Mouse (Mus musculus): ENCODE results near the gene Srebf2. TPM values are rescaled to one million over a fixed set of nuclear protein-coding genes. Genes with fewer than 3 reads are reported as not detected.

The Srebf2 gene
- polyA plus RNA-seq, 1 experiment from 2014 or later: 187 TPM

DNA sequence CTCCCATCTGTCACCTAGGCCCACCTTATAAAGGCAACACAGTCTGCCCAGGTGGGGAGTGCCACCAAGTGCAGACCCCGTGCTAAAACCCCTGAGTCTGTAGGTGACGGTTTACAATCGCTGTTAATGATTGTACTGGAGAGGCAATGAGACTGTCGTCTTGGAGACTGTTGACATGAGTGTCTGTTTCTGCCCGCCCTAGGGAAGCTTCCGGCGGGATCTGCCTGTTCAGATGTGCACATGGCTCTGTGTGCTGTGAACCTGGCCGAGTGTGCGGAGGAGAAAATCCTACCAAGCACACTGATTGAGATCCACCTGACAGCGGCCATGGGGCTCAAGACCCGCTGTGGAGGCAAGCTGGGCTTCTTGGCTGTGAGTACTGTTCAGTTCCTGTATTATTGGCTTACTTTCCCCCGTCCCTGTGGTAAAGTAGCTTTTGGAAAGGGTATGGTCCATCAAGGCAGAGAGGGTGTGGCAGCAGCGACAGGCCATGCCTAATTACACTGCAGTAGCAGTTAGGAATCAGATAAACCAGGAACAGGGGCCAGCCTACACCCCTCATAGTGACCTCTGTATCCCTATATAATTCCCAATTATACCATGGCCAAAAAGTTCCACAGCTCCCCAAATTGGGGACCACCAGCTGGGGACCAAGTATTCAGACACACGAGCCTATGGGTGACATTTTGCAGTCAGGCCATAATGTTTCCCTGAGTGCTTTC lies 38.2 kb downstream of the Srebf2 start:
- ATAC-seq (ENCODE audit: low FRiP score): no peak
- Histone ChIP-seq H3K36me3 (peaks cover 93% of the 10 kb centered on the region), H3K27ac (replicated peaks) (no peak overlapping the region), H3K4me2 (no peak overlapping the region), H3K4me1 (0 out of 2 replicates have a peak, but pooled peaks cover 3% of the 10 kb centered on the region), H3K27me3 (replicated peaks) (no peaks in the 10 kb centered on the region), H3K4me3 (replicated peaks) (no peak overlapping the region), H3K9me3 (replicated peaks) (0 out of 2 replicates have a peak, but pooled peaks cover 2% of the 10 kb centered on the region), H3K9ac (replicated peaks) (no peak overlapping the region)
- 86% methylated on average over 14 of the region's 14 CpGs for WGBS

DNA sequence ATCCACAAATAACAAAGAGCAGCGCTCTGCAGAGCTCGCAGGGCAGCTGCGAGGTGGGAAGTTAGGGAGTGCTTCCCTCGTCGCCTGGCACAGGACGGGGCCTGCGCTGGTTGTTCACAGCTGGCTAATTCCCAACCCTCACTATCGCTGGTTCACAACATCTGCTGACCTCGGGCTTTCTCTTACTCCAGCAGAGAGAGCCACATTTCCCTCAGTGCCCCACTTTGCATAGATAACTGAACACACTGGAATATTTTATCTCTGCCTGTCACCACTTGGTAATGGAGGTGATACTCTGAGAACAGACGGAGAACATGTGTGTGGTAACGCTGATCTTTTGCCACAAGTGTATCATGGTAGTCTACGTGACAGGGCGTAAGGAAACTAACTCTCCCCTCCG lies 39.1 kb downstream of the Srebf2 start:
- Histone ChIP-seq H3K27me3 (replicated peaks) (no peaks in the 10 kb centered on the region), H3K4me3 (replicated peaks) (no peak overlapping the region), H3K36me3 (peaks cover 88% of the 10 kb centered on the region), H3K4me2 (no peak overlapping the region), H3K9me3 (replicated peaks) (0 out of 2 replicates have a peak, but pooled peaks cover 2% of the 10 kb centered on the region), H3K4me1 (0 out of 2 replicates have a peak, but pooled peaks cover 2% of the 10 kb centered on the region), H3K27ac (replicated peaks) (no peak overlapping the region), H3K9ac (replicated peaks) (no peak overlapping the region)
- no peak for ATAC-seq (ENCODE audit: low FRiP score)
- 82% methylated on average over 14 of the region's 14 CpGs for WGBS

DNA sequence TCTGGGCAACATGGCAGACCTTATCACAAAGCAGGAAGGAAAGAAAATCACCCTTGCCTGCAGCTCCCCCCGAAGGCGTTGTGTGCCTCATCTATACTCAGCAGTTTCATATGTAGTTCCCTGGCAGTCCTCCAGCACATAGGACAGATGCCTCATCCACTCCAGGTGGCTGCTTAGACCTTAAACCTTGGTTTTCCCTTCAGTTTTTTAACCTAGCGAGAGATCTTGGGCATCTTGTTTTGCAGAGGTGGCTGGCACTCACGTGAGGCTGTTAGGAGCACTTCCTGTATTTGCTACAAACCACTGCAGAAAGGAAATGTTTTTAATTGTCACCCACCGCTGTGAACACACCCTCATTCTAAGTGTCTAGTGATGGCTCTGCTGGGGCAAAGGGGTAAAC lies 40.0 kb downstream of the Srebf2 start:
- H3K4me3 ChIP-seq (replicated peaks): no peak overlapping the region
- H3K4me2 ChIP-seq: no peak overlapping the region
- 0 out of 2 replicates have a peak, but pooled peaks cover 2% of the 10 kb centered on the region for H3K9me3 ChIP-seq (replicated peaks)
- H3K27me3 ChIP-seq (replicated peaks): no peaks in the 10 kb centered on the region
- no peak for ATAC-seq (ENCODE audit: low FRiP score)
- H3K36me3 ChIP-seq: peaks cover 87% of the 10 kb centered on the region
- H3K4me1 ChIP-seq: no peaks in the 10 kb centered on the region
- H3K27ac ChIP-seq (replicated peaks): 0 out of 2 replicates have a peak overlapping the region, but pooled peaks have one; percentile 15
- no peak overlapping the region for H3K9ac ChIP-seq (replicated peaks)
- 92% methylated on average over 5 of the region's 5 CpGs for WGBS

DNA sequence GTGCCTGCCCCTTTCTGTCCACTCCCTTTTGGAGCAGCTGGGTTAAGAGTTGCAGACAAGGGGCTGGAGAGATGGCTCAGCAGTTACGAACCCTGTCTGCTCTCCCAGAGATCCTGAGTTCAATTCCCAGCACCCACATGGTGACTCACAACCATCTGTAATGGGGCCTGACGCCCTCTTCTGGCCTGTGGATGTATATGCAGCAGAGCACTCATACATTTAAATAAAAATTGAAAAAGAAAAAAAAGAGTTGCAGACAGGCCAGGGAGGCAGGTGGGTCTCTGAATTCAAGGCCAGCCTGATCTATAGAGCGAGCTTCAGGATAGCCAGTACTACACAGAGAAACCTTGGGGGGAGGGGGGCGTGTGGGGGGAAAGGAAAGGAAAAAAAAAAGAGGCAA lies 40.4 kb downstream of the Srebf2 start:
- WGBS: 92% methylated on average over 4 of the region's 4 CpGs
- H3K27ac ChIP-seq (replicated peaks): 0 out of 2 replicates have a peak overlapping the region, but pooled peaks have one; percentile 15
- H3K36me3 ChIP-seq: peaks cover 87% of the 10 kb centered on the region
- H3K9ac ChIP-seq (replicated peaks): no peak overlapping the region
- no peaks in the 10 kb centered on the region for H3K27me3 ChIP-seq (replicated peaks)
- H3K4me2 ChIP-seq: no peak overlapping the region
- H3K4me1 ChIP-seq: no peaks in the 10 kb centered on the region
- no peak for ATAC-seq (ENCODE audit: low FRiP score)
- H3K9me3 ChIP-seq (replicated peaks): no peaks in the 10 kb centered on the region
- H3K4me3 ChIP-seq (replicated peaks): no peak overlapping the region

DNA sequence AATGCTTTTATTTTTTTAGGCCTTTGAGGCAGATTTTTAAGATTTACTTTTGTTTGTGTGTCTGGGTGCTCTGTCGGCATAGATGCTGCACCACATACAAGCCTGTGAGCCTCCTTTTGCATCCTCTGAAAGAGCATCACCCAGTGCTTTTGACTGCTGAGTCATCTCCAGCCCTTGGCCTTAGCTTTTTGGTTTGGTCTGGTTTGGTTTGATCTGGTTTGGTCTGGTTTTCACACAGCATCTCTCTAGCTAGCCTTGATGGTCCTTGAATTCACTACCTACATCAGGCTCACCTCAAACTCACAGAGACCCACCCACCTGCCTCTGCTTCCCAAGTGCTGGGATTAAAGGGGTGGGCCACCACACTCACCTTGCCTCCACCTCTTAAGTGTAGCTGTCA lies 40.9 kb downstream of the Srebf2 start:
- no peak for ATAC-seq (ENCODE audit: low FRiP score)
- Histone ChIP-seq H3K4me3 (replicated peaks) (no peak overlapping the region), H3K36me3 (peaks cover 88% of the 10 kb centered on the region), H3K27ac (replicated peaks) (no peak overlapping the region), H3K4me2 (no peak overlapping the region), H3K9ac (replicated peaks) (no peak overlapping the region), H3K9me3 (replicated peaks) (no peaks in the 10 kb centered on the region), H3K4me1 (no peaks in the 10 kb centered on the region), H3K27me3 (replicated peaks) (no peaks in the 10 kb centered on the region)
- 90% methylated on average over 1 of the region's 1 CpGs for WGBS

DNA sequence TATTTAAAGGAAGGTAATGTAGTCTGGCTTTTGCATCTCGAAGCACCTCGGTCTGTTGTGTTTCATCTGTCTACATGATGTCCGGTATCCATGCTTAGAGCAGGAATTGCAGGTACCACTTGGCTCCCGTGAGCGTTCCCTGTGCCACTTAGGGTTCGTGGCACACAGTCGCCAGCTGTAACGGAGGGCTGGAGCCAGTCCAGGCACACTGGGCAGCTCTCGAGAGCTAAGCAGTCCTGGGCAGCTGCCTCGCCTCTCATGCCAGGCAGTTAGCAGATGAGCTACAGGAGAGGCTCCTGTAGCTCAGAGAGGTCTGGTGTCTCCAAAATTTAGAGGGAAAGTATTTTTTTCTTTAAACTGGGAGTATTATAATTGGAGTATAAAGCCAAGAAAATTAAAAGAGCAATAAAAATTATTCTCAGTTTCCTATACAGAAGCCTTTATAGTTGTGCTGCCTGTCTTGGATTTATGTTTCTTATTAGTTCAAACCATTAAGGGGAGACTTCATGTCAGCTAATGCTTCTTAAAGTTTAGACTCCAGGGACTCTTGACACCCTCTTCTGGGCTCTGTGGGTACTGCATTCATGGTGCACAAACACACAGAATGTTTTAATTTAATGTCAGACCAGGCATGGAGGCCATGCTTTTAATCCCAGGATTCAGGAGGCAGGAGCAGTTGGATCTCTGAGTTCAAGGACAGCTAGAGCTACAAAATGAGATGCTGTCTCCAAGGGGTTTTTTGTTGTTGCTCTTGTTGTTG lies 41.7 kb downstream of the Srebf2 start:
- Histone ChIP-seq H3K9me3 (replicated peaks) (no peaks in the 10 kb centered on the region), H3K27me3 (replicated peaks) (no peaks in the 10 kb centered on the region), H3K4me2 (no peak overlapping the region), H3K4me3 (replicated peaks) (no peak overlapping the region), H3K4me1 (no peaks in the 10 kb centered on the region), H3K36me3 (peaks cover 88% of the 10 kb centered on the region), H3K27ac (replicated peaks) (no peak overlapping the region; the same call in 1 of the 2 replicates), H3K9ac (replicated peaks) (no peak overlapping the region)
- ATAC-seq (ENCODE audit: low FRiP score): no peak
- 86% methylated on average over 10 of the region's 10 CpGs for WGBS

DNA sequence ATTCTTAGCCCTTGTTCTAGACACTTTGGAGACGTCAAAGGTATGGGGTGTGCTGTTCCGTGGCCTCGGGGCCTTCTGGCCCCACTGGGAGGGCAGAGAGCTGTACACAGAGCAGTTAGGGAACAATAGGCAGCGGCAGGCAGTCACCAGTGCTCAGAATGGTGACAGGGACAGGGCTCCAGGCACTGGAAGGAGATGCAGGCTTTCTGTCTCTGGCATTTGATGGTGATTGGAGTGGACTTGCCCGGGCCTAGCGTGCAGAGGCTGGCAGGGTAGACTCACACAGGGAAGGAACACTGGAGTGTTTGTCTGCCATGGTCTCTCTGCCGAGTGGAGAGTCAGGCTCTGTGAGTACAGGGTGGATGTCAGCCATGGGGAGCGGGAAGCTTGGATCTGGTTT lies 45.6 kb downstream of the Srebf2 start:
- Histone ChIP-seq H3K36me3 (peaks cover 87% of the 10 kb centered on the region), H3K27me3 (replicated peaks) (no peaks in the 10 kb centered on the region), H3K4me3 (replicated peaks) (no peak overlapping the region), H3K9me3 (replicated peaks) (no peaks in the 10 kb centered on the region), H3K27ac (replicated peaks) (no peak overlapping the region), H3K4me1 (no peaks in the 10 kb centered on the region), H3K9ac (replicated peaks) (no peak overlapping the region), H3K4me2 (no peak overlapping the region)
- 80% methylated on average over 8 of the region's 8 CpGs for WGBS
- ATAC-seq (ENCODE audit: low FRiP score): no peak

DNA sequence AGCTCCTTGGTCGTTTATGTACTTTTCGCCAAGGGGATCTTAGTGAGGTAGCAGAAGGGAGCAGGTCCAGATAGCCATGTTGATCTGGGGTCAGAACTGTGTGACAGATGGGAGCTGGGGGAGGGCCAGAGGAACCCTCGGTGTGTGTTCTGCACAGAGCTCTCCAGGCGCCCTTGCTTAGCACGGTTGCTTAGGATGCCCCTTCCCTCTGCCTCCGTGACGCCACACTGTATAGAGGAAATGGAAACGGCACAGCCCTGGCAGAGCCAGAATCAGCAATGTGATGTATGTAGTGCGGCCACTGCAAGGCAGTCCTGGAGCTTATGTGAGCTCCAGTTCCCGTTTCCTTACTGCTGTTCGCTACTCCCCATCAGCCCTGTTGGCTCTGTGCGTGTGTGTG lies 49.3 kb downstream of the Srebf2 start:
- WGBS: 90% methylated on average over 12 of the region's 12 CpGs
- no peak overlapping the region for H3K4me2 ChIP-seq
- no peak overlapping the region for H3K9ac ChIP-seq (replicated peaks)
- H3K4me1 ChIP-seq: no peaks in the 10 kb centered on the region
- no peak for ATAC-seq (ENCODE audit: low FRiP score)
- H3K27ac ChIP-seq (replicated peaks): no peak overlapping the region
- H3K4me3 ChIP-seq (replicated peaks): no peak overlapping the region
- peaks cover 96% of the 10 kb centered on the region for H3K36me3 ChIP-seq
- H3K9me3 ChIP-seq (replicated peaks): no peaks in the 10 kb centered on the region
- H3K27me3 ChIP-seq (replicated peaks): no peaks in the 10 kb centered on the region

DNA sequence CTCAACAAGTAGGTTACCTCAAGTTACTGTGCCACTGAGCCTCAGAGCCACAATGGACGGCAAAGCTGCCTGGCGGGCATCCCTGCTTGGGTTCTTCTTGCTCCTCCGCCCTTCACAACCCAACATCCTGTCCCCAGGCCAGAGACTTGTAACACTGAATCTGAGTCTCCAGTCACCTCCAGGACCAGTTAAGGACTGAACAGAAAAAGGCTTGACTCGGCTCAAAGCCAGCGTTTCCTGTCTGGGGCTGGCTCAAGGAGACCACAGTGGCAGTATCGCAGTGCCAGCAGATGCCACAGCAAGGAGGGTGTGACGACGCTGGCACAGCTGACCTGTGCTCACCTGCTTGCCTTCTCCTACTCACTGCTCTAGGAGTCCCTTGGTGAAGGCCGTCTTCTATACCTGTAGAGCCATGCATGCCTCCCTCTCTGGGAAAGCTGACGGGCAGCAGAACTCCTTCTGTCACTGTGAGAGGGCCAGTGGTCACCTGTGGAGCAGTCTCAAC lies 50.3 kb downstream of the Srebf2 start:
- peaks cover 97% of the 10 kb centered on the region for H3K36me3 ChIP-seq
- WGBS: 93% methylated on average over 10 of the region's 10 CpGs
- no peaks in the 10 kb centered on the region for H3K9me3 ChIP-seq (replicated peaks)
- H3K9ac ChIP-seq (replicated peaks): no peak overlapping the region
- H3K27me3 ChIP-seq (replicated peaks): no peaks in the 10 kb centered on the region
- no peak overlapping the region for H3K27ac ChIP-seq (replicated peaks)
- H3K4me1 ChIP-seq: no peaks in the 10 kb centered on the region
- no peak overlapping the region for H3K4me3 ChIP-seq (replicated peaks)
- H3K4me2 ChIP-seq: no peak overlapping the region
- ATAC-seq (ENCODE audit: low FRiP score): no peak

DNA sequence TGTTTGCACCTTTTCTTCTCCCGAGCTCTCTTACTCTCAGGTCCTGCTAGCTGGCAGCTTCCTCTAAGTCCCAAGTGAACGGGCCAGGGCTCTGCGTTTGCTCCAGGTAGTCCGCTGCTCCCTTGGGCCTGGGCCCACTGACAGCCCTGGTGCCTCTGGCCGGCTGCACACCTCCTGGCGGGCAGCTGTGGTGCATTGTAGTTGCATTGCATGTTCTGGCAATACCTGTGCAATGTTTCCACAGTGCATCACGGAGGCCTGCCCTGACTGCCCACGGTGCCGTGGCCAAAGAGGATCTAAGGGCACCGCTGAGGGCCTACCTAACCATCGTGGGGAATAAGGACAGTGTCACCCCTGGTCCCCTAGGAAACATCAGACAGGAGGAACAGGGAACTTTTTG lies 51.0 kb downstream of the Srebf2 start:
- no peak overlapping the region for H3K4me2 ChIP-seq
- WGBS: 89% methylated on average over 11 of the region's 11 CpGs
- H3K4me3 ChIP-seq (replicated peaks): no peak overlapping the region
- 0 out of 2 replicates have a peak, but pooled peaks cover under 1% of the 10 kb centered on the region for H3K27me3 ChIP-seq (replicated peaks)
- H3K36me3 ChIP-seq: peaks cover 97% of the 10 kb centered on the region
- H3K9me3 ChIP-seq (replicated peaks): no peaks in the 10 kb centered on the region
- ATAC-seq (ENCODE audit: low FRiP score): no peak
- no peak overlapping the region for H3K9ac ChIP-seq (replicated peaks)
- H3K4me1 ChIP-seq: no peaks in the 10 kb centered on the region
- H3K27ac ChIP-seq (replicated peaks): no peak overlapping the region

DNA sequence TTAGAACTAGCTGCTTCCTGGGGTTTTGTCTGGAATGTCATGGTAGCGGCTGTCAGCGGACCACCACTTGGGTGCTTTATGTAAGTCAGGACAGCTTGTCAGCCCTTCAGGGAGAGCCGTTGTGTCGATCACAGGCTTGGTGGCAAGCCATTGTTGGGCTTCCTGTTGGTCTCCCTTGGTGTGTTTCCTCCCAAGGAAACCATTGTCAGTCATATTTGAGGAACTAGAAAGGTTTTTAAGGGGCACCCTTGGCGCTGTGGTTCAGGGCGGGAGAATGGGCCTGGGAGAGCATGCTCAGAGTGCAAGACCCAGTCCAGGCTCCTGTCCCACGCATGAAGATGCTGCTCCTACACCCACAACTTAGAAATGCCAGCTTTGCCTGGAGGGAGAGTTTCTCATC lies 51.4 kb downstream of the Srebf2 start:
- Histone ChIP-seq H3K4me2 (no peak overlapping the region), H3K9me3 (replicated peaks) (no peaks in the 10 kb centered on the region), H3K4me3 (replicated peaks) (no peak overlapping the region), H3K36me3 (peaks cover 97% of the 10 kb centered on the region), H3K27me3 (replicated peaks) (0 out of 2 replicates have a peak, but pooled peaks cover 2% of the 10 kb centered on the region), H3K4me1 (no peaks in the 10 kb centered on the region), H3K9ac (replicated peaks) (no peak overlapping the region), H3K27ac (replicated peaks) (no peak overlapping the region)
- 89% methylated on average over 7 of the region's 7 CpGs for WGBS
- ATAC-seq (ENCODE audit: low FRiP score): no peak

DNA sequence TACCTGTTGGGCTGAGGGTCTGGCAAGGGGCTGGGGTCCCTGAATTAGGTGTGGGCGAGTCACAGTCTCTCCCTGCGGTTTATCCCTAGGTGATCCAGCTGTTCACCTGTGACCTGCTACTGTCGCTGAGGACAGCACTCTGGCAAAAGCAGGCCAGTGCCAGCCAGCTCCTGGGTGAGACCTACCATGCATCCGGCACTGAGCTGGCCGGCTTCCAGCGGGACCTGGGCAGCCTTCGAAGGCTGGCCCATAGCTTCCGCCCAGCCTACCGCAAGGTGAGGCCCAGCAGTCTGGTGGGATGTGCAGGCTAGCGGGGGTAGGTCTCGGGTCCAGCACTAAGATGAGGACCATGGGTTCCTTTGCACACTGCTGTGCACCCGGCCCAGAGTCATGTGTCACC lies 52.6 kb downstream of the Srebf2 start:
- no peak for ATAC-seq (ENCODE audit: low FRiP score)

More for the DNA sequence above, 52.6 kb downstream of the Srebf2 start:
- Histone ChIP-seq H3K9me3 (replicated peaks) (no peaks in the 10 kb centered on the region), H3K36me3 (peaks cover 97% of the 10 kb centered on the region), H3K4me3 (replicated peaks) (no peak overlapping the region), H3K27me3 (replicated peaks) (0 out of 2 replicates have a peak, but pooled peaks cover 2% of the 10 kb centered on the region), H3K4me2 (no peak overlapping the region), H3K4me1 (no peaks in the 10 kb centered on the region), H3K9ac (replicated peaks) (no peak overlapping the region), H3K27ac (replicated peaks) (no peak overlapping the region)
- 91% methylated on average over 12 of the region's 12 CpGs for WGBS
